Mouse (Mus musculus) retina, embryonic 14.5 days (tissue): ENCODE measurements around the gene Srgap2.
"Not testable (repeated sequence)": the region's sequence is repeated elsewhere in the genome, so short reads cannot be mapped to it uniquely, and the experiment has no call there.

Source experiments
- DNase-seq: peaks from one replicate; pipeline ENCODE4 v3.0.0-alpha.2; 2015; ENCODE audit warnings: low spot score

Gene Srgap2

DNA sequence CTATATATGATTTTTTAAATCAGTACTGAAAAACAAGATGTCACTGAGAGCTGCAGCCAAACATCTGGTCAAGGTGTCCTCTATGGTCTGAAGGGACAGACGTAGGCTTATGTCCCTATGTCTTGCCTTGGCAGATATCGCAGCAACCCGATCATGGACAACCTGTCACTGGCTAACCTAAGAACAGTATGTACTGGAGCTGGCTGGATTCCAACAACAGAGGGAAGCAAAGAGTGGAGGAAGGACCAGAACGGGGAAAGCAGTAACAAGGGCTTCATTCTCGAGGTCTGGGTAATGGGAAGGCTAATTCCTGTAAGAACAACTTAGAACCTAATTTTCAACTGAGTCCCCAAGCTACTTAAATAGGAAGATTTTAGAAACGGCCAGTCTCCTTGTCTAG, 238.2 kb downstream of the Srgap2 start:
- DNase-seq: no peak

DNA sequence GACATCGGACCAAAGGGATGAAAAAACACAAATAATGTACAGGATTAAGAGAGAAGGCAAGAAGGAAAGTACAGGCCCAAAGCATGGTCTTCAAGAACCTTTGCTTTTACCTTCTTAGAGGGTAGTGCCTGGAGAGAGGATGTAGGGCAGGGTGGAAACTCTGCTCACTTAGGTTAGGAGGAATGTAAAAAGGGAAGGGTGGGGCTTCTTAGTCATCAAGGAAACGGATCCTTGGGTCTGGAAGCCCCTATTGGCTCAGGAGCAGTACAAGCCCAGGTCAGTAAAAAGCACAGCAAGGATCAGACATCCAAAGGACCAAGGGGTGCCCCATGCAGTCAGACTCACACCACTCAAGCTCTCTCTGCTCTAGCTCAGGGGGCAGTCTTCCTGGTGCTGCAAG, 239.9 kb downstream of the Srgap2 start:
- DNase-seq: no peak

DNA sequence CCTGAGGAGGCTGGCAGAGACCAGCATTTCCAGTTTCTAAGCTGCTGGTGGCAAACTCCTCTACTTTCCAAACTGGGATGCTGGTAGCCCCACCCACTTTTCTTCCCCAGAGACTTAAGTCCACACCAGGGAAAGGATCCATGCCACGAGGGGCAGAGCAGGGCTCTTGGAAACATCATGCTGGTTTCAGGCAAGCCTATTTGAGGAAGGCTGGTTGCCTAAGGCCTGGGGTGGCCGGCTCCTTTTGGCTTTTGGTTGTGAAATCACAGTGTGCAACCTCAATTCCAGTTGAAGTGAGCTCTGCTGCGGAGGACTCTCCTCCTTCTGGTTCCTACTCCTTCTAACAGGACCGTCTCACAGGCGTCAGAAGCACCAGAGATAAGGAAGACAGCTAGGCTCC, 240.3 kb downstream of the Srgap2 start:
- no peak for DNase-seq

DNA sequence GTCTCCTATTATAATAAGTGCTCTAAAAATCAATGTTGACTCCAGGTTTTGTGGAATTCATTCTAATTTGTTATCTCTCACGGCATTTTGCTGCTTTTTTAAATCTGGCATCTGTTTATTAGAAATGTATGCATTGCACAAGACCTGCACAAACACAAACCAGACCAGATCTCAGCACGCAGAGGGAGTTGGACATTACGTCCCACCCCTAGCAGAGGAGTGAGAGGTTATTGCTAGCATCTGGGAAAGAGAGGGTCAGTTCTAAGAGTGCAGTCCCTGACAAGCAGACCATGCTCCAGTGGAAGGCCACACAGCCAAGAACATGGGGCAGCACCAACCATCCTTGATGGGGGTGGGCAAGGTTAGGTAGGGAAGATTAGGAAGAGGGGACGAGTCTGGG, 242.5 kb downstream of the Srgap2 start:
- no peak for DNase-seq

DNA sequence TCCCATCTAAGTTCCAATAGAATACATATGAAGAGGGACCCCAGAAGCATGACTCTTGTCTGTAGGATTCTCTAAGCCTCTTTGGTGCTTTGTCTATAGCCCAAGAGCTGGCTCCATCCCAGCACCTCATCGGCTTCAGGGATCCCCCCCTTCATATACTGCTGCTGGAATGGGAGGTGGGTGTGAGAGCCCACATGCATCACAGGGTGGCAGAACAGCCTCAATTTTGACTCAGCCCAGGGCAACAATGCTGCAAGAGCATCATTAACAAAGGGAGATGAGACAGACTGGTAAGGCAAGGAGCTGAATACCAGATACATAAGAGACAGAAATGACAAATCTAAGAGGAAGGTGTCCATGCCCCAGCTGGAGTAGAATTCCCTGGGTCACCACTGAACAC, 243.0 kb downstream of the Srgap2 start:
- DNase-seq: no peak

DNA sequence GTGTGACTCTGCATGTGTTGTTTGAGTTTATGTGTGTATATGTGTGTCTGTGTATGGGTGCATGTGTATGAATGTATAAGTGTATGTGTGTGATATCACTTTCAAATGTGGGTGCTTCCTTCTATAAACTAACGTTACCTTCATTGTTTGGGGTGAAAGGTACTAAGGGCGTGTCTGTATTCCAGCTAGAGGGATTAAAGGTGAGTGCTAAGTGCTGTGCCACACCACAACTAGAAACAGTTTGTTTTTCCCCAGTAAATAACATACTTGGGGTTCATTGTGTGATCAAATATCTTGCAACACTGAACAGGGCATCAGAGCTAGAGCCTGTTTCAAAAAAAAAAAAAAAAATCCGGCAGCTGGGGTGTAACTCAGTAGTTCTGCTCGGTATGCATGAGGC, 245.4 kb downstream of the Srgap2 start:
- DNase-seq: no peak

DNA sequence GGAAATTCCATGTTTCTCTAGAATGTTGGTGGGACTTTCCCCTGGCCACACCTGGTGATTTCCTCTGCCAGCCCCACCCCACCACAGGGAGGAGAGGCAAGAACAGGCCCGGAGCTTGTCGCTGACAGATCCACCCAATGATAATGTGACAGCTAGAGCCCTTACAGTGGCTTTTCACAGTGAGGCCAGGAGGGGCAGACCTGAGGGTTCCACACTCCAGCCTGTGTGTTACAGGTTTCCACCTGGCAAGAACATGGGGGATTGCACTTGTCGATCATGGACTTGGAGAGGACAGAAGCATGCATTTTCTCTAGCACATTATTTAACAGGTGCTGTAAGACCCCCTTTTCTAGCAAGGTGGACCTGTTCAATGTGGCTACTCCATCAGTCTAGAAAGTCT, 246.9 kb downstream of the Srgap2 start:
- no peak for DNase-seq

DNA sequence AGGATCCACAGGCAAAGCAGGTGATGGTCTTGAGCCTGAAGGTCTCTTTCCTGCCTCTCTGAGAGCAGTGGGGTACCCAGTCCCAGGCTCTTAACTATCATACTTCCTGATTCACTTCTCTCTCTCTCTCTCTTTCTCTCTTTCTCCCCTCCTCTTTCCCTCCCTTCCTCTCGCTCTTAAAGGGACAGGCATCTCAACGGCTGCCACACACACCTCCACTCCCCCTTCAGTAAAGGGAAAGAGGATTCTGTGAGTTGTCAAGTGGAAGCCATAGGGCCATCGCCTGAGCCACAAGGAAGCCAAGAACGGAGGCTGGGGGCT, 247.7 kb downstream of the Srgap2 start, which contains the start of gene Ikbke:
Gene Ikbke (minus strand): TSS at position 151 of the 321 bp plus-strand sequence.
- no peak for DNase-seq

DNA sequence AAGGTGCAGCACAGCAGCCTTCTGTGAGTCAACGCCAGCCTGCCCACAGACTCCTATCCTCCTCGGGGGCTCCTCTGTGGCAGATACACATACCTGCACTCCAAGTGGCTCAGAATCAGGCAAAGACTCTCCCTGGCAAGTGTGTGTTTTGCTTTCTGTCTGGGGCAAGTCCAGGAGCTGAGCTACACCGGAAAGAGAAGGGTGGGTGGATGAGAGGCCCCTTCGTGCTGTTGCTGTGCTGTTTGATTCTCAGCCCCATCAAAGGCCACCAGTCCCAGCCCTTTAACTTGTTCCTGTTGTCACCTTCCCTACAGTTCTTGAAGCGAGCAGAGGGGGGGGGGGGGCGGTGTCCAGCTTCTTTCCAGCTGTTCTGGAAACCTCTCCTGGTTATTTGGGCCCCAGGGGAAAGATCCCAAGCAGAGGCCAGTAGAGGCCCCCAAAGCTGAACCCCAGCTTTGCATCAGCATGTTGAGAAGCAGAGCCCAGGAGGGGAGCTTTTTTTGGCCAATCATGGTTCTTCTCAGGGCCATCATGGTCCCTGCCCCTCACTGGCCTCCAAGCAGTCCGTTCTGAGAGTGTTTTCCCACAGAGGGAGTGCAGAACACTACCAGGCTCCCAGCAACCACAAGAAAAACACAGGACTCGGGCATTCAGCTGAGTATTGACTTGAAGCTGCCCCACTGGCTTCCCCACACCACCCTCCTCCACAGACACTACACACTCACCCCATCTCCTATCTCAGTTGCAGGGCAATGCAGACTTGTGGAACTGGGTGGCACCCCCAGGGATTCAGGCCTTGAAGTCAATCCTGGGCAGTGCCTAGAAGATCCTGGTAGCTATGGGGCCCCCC, 248.3 kb downstream of the Srgap2 start:
- no peak for DNase-seq

DNA sequence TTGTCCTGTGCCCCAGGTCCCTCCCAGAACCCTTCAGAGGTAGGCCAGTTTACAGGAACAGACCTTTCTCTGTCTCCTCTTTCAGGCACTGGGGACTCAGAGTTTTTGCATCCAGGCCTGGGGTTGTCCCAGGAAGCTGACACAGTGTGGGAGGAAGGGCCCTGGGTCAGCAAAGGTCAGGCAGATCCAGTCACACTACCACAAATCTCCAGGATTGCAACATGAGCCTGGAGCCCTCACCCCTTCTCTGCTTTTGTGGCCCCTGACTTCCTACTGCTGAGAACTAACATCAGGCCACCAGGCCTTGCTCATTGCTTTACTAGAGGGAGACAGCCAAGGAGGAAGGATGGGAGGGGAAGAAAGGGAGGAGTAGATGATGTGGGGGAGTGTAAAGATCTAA, 250.3 kb downstream of the Srgap2 start:
- no peak for DNase-seq

DNA sequence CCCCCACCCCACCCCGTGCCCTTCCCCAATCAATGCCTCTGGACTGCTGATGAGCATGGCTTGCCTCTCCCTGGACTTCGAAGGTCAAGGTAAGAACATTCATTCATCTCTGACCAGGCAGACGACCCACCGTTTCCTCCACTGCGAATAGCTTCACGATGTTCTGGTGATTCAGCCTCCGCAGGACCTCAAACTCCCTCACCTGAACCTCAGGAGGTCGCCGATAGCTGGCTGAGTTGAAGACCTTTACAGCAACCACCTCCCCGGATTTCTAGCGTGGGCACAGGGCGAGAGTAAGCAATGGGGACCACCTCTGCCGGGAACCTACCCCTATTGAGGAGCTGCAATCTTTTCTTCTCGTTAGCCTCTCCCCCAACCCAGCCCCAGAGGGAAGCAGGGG, 251.6 kb downstream of the Srgap2 start:
- DNase-seq: no peak

DNA sequence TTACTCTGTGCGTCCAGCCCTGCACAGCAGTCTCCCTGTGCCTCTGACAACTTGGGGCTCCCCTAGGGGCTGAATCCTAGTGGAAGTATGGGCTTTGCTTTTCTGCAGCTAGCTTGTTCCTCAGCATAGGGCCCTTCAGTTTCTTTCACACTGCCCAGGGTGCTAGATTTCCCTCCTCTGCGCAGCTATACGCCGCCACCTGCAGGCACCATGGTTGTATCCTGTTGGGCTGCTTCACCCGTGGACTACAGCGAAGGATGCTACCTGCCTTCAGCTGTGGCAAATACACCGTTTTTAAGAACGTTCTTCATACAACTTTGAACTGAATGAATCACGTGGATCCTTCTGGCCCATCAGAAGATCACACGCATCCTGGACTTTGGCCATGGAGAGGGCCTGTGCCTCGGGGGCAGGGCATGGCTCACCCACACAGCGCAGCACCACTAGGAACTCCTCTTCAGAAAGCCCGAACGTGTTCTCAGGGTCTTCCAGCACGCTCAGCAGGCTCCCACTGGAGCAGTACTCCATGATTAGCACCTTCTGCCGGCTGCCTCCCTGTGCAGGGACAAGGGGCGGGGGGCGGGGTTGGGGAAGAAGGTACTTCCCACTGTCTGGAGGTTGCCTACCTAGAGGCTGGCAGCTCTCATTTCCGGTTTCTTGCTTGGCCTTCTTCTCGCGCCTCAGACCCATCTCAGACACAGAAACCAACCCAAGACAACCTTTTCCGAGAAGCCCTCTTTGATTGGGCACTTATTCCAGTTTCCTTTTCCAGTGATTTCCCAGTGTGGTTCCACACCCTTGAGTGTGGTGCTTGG, 252.2 kb downstream of the Srgap2 start:
- no peak for DNase-seq

DNA sequence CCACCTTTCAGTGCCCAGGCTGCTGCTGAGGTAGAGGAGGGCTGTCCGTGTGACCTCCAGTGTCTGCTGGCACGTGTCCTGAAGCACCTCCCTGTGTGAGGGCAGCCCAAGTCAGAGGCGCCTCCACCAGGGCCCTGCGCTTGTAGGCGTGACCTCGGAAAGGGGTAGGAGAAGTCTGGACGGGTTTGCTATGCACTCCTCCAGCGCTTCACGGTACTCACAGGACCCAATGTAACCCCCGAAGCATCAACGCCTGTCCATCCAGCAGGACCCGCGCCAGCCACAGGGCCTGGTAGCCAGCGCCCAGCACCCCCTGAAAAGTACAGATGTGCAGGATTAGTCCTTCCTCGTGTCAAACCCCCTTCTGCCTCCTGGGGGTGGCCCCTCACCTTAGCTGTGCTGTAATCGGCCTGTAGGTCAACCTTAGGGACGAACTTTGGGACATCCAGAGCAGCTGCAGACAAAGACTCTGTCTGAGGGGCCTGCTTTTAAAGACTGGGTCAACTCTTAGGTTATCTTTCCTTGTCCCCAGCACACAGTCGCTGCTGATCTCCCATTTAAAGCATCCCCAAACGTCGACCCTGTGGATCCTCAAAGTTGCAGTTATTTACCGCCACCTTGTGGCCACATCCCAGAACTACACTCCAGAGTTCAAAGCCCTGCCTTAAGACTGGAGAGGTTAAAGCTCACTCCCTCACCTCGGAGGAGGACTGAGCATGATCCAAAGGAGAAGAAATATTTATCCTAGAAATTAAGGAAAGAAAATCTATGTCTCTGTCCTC, 257.2 kb downstream of the Srgap2 start:
- DNase-seq: peak; percentile 92

DNA sequence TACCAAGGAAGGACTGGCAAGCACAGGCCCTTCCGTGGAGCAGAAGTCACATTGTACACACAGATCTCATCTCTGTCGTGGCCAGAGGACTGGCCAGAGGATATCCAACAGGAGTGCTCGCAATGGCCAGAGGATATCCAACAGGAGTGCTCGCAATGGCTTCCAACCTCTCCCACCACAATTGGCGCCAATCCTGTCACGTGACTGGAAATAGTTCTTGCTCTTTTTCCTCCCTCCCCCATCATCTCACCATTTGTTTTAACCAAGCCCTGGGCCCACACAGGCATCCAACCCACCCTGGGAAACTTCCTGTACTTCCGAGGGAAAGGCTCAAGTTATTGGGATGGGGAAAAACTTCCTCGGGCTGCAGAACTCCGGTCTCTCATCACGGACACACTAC, 258.4 kb downstream of the Srgap2 start:
- DNase-seq: no peak

DNA sequence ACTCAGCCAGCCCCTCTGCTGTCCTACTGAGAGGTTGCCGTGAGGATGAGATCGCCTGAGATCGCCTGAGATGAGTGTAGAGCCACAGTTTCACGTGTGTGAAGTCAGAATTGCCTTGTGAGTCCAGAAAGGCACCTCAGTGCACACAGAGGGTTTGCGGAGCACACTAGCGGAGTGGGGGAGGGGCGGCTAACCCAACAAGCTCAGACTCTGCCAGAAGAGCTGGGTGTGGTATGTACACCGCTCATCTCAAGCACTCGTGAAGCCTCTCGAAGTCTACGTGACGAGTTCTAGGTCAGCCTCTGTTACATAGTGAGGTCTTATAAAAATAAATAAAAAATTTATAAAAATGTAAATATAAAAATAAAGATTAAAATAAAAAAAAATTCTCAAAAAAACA, 263.2 kb downstream of the Srgap2 start:
- DNase-seq: peak; percentile 21

DNA sequence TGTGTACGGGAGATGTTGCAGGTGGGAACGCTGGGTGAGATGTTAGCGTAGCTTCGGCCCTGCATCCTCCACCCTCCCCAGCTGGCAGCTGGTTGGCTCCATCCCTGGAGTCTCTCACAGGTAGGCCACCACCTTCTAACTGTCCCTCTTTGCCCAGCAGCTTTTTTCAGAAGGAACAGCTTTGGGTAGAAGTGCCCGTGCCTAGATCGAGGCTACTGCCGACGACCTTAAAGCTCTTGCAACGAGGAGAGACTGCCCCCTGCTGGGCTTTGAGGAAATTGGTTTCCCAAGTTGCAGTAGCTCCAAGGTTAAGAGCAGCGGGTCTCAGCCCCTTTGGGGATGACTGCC, 266.9 kb downstream of the Srgap2 start:
- peak; percentile 83 for DNase-seq

DNA sequence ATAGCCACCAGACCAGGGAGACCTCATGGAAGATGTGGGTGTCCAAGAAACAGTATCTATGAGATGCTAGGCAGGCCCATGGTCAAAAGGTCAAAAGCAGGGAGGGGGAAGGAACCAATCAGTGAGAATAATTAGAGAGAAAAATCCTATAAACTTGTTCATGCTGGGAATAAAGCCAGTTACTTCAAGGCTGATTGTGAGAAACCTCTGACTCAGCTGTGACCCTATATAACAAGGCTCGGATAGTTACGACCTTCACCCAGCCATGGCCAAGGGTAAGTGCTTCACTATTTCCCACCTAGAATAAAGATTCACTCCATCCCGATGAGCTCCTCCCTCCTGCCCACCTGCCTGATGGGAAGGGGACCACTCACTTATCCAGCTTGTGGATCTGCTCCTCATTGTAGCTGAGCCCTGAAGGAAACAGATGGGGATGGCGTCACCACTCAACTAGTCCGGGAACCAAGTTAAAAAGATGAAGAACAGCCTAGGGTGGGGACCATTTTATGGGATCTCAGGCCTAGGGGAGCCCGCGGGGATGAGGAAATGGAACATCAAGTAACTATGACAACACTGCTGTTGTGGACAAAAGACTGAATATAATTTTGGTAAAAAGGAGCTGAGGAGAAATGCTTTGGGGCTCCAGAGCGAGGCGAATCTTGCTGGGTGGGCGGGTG, 267.4 kb downstream of the Srgap2 start:
- DNase-seq: no peak

DNA sequence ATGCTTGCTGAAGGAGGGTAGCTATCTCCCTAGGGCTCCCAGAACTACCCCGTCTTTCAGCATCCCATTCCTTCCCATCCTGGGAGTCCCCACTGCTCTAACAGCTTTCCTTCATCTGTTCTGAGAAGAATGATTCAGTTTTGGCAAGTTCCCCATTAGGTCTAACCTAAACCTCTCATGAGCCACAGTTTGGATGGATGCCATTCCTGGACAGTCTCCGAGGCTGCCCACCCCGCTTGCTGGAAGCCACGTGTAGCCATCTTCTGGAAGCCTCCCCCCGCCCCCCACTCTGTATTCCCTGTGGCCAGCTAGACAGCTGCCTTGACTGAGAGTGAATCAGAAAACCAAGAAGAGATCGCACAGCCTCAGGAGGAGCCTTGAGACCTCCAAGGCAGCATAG, 269.9 kb downstream of the Srgap2 start:
- DNase-seq: no peak

DNA sequence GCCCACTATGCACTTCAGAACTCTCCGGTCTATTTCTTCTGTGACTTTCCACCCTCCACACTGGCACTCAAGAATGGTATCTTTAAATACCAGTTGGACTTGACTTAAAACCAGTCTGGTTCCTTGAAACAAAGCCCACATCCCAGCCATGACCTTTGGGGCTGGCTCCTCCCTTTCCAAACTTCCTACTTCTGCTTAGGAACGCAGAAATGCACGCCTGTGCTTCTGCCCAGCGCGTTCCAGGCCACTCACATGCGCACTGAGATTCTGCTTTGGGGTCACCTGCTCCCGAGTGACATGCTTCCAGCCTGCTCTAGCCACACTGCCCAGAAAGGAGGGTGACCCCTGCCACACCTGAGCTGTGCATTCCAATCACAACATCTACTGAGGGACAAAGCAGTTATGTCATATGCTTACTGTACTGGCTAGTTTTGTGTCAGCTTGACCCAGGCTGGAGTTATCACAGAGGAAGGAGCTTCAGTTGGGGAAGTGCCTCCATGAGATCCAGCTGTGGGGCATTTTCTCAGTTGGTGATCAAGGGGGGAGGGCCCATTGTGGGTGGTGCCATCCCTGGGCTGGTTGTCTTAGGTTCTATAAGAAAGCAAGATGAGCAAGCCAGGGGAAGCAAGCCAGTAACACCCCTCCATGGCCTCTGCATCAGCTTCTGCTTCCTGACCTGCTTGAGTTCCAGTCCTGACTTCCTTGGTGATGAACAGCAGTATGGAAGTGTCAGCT, 274.5 kb downstream of the Srgap2 start:
- DNase-seq: not testable (repeated sequence)

DNA sequence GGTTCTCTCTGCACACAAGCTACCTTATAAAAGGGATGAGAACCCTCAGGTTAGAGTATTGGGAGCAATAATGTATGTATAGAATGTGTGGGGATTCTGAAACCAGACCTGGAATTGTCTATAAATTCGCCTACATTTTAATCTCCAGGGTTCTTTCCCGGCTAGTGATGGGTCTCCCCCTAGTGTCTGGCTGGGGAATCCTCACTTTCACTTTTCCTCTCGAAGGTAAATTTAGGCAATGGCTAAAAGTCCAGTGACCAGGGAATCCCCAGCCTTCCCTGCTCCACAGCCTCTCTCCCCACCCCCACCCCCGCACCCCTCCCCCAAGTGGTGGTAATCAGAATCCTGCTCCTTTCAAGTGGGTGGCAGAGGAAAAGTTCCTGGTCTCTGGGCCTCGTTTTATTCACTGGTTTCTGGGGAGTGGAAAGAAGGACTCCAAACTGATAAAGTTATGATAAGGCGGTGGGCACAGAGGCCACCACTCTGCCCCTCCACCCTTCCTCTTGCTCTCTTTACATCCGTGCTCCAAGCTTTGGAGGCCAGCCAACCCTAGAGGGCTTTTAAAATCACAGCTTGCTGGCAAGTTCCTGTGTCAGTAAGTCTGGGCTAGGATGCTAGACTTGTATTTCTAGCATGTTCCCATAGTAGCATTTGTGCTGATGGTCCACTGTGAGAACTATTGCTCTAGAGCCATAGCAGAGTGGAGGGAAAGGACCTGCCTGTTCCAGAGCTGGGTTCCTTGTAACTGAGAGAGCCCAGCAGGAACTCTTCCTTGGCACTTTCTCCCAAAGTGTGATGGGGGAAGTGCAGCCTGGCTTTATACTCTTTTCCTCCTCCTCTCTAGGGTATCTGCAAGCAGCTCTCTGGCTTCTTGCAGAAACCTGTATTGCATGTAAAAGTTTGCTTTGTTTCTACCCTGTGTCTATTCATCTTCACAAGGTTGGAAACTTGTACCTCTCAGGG, 280.4 kb downstream of the Srgap2 start:
- DNase-seq: peak; percentile 79
